Mouse (Mus musculus) CD8-positive naive resting alpha-beta T cell, adult 2 months (primary cell): Measurements from ENCODE around the gene Tubb5.

Source experiments
- DNase-seq, 2 experiments: peaks; one replicate each; pipeline ENCODE4 v3.0.0; 2022; ENCODE audit warnings: low read depth in 2 of 2, low spot score in 2 of 2

Tubb5 gene

GRCm38 (mm10) chr17:35803858-35804399 lies 34.2 kb downstream of the Tubb5 start:
- DNase-seq: no peak

- DNase-seq: no peak
Measured at GRCm38 (mm10) chr17:35803020-35803419, 35.1 kb downstream of the Tubb5 start.

GRCm38 (mm10) chr17:35800905-35801304 lies 37.2 kb downstream of the Tubb5 start:
- DNase-seq: no peak

- no peak for DNase-seq
Measured at GRCm38 (mm10) chr17:35796835-35797234, 41.3 kb downstream of the Tubb5 start.

- no peak for DNase-seq
Measured at GRCm38 (mm10) chr17:35795656-35796055, 42.5 kb downstream of the Tubb5 start.

- DNase-seq: no peak
Measured at GRCm38 (mm10) chr17:35795099-35795498, 43.0 kb downstream of the Tubb5 start.

- no peak for DNase-seq
Measured at GRCm38 (mm10) chr17:35792837-35793236, 45.3 kb downstream of the Tubb5 start.

- DNase-seq: no peak
Measured at GRCm38 (mm10) chr17:35790933-35791332, 47.2 kb downstream of the Tubb5 start.

- DNase-seq: no peak
Measured at GRCm38 (mm10) chr17:35788025-35788424, 50.1 kb downstream of the Tubb5 start.

GRCm38 (mm10) chr17:35787493-35787892 lies 50.6 kb downstream of the Tubb5 start:
- DNase-seq: no peak

GRCm38 (mm10) chr17:35785140-35785539 lies 53.0 kb downstream of the Tubb5 start:
- DNase-seq: no peak

GRCm38 (mm10) chr17:35783944-35784343 lies 54.2 kb downstream of the Tubb5 start:
- no peak for DNase-seq
